Mouse (Mus musculus) right cerebral cortex, postnatal 14 days (tissue): Measurements from ENCODE around the gene Tjp2.

Experiments
- DNase-seq: peaks from one replicate; pipeline ENCODE4 v3.0.0; 2022

Gene Tjp2

GRCm38 (mm10) chr19:24050514-24050913 is 174.3 kb downstream of the Tjp2 start:
- DNase-seq, result no peak

- no peak for DNase-seq
Observed at GRCm38 (mm10) chr19:24049329-24049728, 175.5 kb downstream of the Tjp2 start.

- no peak for DNase-seq
Observed at GRCm38 (mm10) chr19:24046395-24046993, 178.3 kb downstream of the Tjp2 start.
